Mouse (Mus musculus) skeletal muscle tissue, adult 2 months (tissue): Measurements from ENCODE around the gene Pros1.

ENCODE experiments used
- DNase-seq: peaks from one replicate; pipeline ENCODE4 v3.0.0-alpha.2; 2012; ENCODE audit warnings: low read depth, low spot score

The Pros1 gene

GRCm38 (mm10) chr16:62860140-62860539 is 6.0 kb downstream of the Pros1 start:
- DNase-seq, result no peak

- no peak for DNase-seq
Observed at GRCm38 (mm10) chr16:62861455-62861854, 7.3 kb downstream of the Pros1 start.

- DNase-seq, result no peak
Observed at GRCm38 (mm10) chr16:62872688-62873117, 18.6 kb downstream of the Pros1 start.

- DNase-seq, result no peak
Observed at GRCm38 (mm10) chr16:62873180-62873579, 19.1 kb downstream of the Pros1 start.

- no peak for DNase-seq
Observed at GRCm38 (mm10) chr16:62874065-62874464, 20.0 kb downstream of the Pros1 start.

- DNase-seq, result no peak
Observed at GRCm38 (mm10) chr16:62895824-62896223, 41.7 kb downstream of the Pros1 start.

GRCm38 (mm10) chr16:62911364-62911763 is 57.3 kb downstream of the Pros1 start:
- no peak for DNase-seq

- DNase-seq, result no peak
Observed at GRCm38 (mm10) chr16:62912246-62912645, 58.1 kb downstream of the Pros1 start.

GRCm38 (mm10) chr16:62915530-62915929 is 61.4 kb downstream of the Pros1 start:
- DNase-seq, result no peak

- no peak for DNase-seq
Observed at GRCm38 (mm10) chr16:62922245-62922644, 68.1 kb downstream of the Pros1 start.

- no peak for DNase-seq
Observed at GRCm38 (mm10) chr16:62931341-62931740, 77.2 kb downstream of the Pros1 start.

GRCm38 (mm10) chr16:62936316-62936715 is 82.2 kb downstream of the Pros1 start:
- DNase-seq, result no peak

GRCm38 (mm10) chr16:62940388-62941003 is 86.4 kb downstream of the Pros1 start:
- peak; percentile 50 for DNase-seq

GRCm38 (mm10) chr16:62941763-62942162 is 87.7 kb downstream of the Pros1 start:
- no peak for DNase-seq

GRCm38 (mm10) chr16:62942418-62943410 is 88.6 kb downstream of the Pros1 start:
- DNase-seq, result no peak

- no peak for DNase-seq
Observed at GRCm38 (mm10) chr16:62958485-62958884, 104.4 kb downstream of the Pros1 start.

GRCm38 (mm10) chr16:62964361-62964763 is 110.3 kb downstream of the Pros1 start:
- no peak for DNase-seq

GRCm38 (mm10) chr16:62971673-62972332 is 117.7 kb downstream of the Pros1 start:
- DNase-seq, result no peak

GRCm38 (mm10) chr16:62974926-62975325 is 120.8 kb downstream of the Pros1 start:
- no peak for DNase-seq
